Mouse (Mus musculus) hematopoietic stem cell, adult 5-6 weeks (primary cell): ENCODE data around the gene Olfr924. TPM values are rescaled to one million over a fixed set of nuclear protein-coding genes. Genes with fewer than 3 reads are reported as not detected.
A peak's percentile ranks its signal among the peaks of the same experiment; 100 is the strongest.
"Not testable (repeated sequence)": the region's sequence is repeated elsewhere in the genome, so short reads cannot be mapped to it uniquely, and the experiment has no call there.

ENCODE experiments used
- ATAC-seq, 2 experiments: fragments of 125-278 bp in 1 of 2; replicated peaks in 1 of 2; 2 replicates each; pipeline ENCODE4 v1.8.0; 2016 to 2017; ENCODE audit warnings: inconsistent platforms in 2 of 2, mild to moderate bottlenecking in 2 of 2, moderate number of reproducible peaks in 2 of 2, low read depth in 1 of 2, moderate TSS enrichment in 1 of 2; ENCODE audit not compliant: low FRiP score in 2 of 2, poor library complexity in 2 of 2, severe bottlenecking in 2 of 2, insufficient read depth in 1 of 2, low TSS enrichment in 1 of 2
- total RNA-seq: library from RNA; stranded (forward); fragments of 172-1452, 232-1000 nt; gene quantifications from 2 replicates; pipeline ENCODE4 v1.2.3, GENCODE M21; 2017

The Olfr924 gene
- total RNA-seq, result not detected in 2 replicates

GRCm38 (mm10) chr9:38844149-38844548, at the start of gene Olfr924:
TSS of gene Olfr924 (plus strand) at chr9:38844449.
- ATAC-seq, result no peak

- ATAC-seq, result no peak
Measured at GRCm38 (mm10) chr9:38805696-38806095, 38.6 kb upstream of the Olfr924 start.

- no peak for ATAC-seq
Measured at GRCm38 (mm10) chr9:38814314-38814713, 29.9 kb upstream of the Olfr924 start, which contains the start of gene Olfr922. TSS of gene Olfr922 (plus strand) at chr9:38814614.

GRCm38 (mm10) chr9:38815458-38815986, 28.7 kb upstream of the Olfr924 start:
- peak; percentile 51 to 56; a peak in 3 of 4 replicates for ATAC-seq

GRCm38 (mm10) chr9:38826245-38826644, 18.0 kb upstream of the Olfr924 start, which contains the start of gene Olfr923:
TSS of gene Olfr923 (plus strand) at chr9:38826545.
- ATAC-seq, result no peak

GRCm38 (mm10) chr9:38833027-38833426, 11.2 kb upstream of the Olfr924 start:
- ATAC-seq, result no peak

- no peak for ATAC-seq
Measured at GRCm38 (mm10) chr9:38854760-38855159, 10.5 kb downstream of the Olfr924 start, which contains the start of gene Olfr26. TSS of gene Olfr26 (plus strand) at chr9:38855060.

- not testable (repeated sequence) for ATAC-seq
Measured at GRCm38 (mm10) chr9:38874880-38875279, 30.6 kb downstream of the Olfr924 start.

- ATAC-seq, result no peak
Measured at GRCm38 (mm10) chr9:38876826-38877225, 32.6 kb downstream of the Olfr924 start, which contains the start of gene Olfr926. TSS of gene Olfr926 (plus strand) at chr9:38877126.

Other genes with a start within 250 kb of the Olfr924 start
- gene Olfr914, start 239.3 kb upstream of the Olfr924 start, total RNA-seq, result not detected in 2 replicates
- gene Olfr916, start 184.6 kb upstream of the Olfr924 start, total RNA-seq, result not detected in 2 replicates
- gene Olfr917, start 178.6 kb upstream of the Olfr924 start, total RNA-seq, result not detected in 2 replicates
- gene Olfr918, start 169.8 kb upstream of the Olfr924 start, total RNA-seq, result not detected in 2 replicates
- not detected in 2 replicates for gene Olfr919, start 140.8 kb upstream of the Olfr924 start, total RNA-seq
- 50.0 and 74.2 TPM in 2 replicates for gene Vwa5a, start 126.2 kb upstream of the Olfr924 start, total RNA-seq
- gene Olfr920, start 92.2 kb upstream of the Olfr924 start, total RNA-seq, result 0.75 and 1.2 TPM in 2 replicates
- gene Olfr921, start 71.4 kb upstream of the Olfr924 start, total RNA-seq, result not detected in 2 replicates
- not detected in 2 replicates for gene Olfr922, start 29.8 kb upstream of the Olfr924 start, total RNA-seq
- not detected in 2 replicates for gene Olfr923, start 17.9 kb upstream of the Olfr924 start, total RNA-seq
- not detected in 2 replicates for gene Olfr26, start 10.6 kb downstream of the Olfr924 start, total RNA-seq
- gene Olfr926, start 32.7 kb downstream of the Olfr924 start, total RNA-seq, result not detected in 2 replicates
- gene Olfr930, start 85.4 kb downstream of the Olfr924 start, total RNA-seq, result not detected in 2 replicates
- not detected in 2 replicates for gene Olfr933, start 127.9 kb downstream of the Olfr924 start, total RNA-seq
- not detected in 2 replicates for gene Olfr934, start 143.9 kb downstream of the Olfr924 start, total RNA-seq
- not detected in 2 replicates for gene Olfr935, start 155.2 kb downstream of the Olfr924 start, total RNA-seq
- not detected in 2 replicates for gene Olfr146, start 178.9 kb downstream of the Olfr924 start, total RNA-seq
- not detected in 2 replicates for gene Olfr937, start 220.5 kb downstream of the Olfr924 start, total RNA-seq
- not detected in 2 replicates for gene Olfr938, start 234.4 kb downstream of the Olfr924 start, total RNA-seq